Mouse (Mus musculus): Measurements from ENCODE around the gene Gpbar1. TPM values are rescaled to one million over a fixed set of nuclear protein-coding genes. Genes with fewer than 3 reads are reported as not detected.

Gpbar1 gene
- total RNA-seq, 2 experiments from 2014 or later: not detected

DNA sequence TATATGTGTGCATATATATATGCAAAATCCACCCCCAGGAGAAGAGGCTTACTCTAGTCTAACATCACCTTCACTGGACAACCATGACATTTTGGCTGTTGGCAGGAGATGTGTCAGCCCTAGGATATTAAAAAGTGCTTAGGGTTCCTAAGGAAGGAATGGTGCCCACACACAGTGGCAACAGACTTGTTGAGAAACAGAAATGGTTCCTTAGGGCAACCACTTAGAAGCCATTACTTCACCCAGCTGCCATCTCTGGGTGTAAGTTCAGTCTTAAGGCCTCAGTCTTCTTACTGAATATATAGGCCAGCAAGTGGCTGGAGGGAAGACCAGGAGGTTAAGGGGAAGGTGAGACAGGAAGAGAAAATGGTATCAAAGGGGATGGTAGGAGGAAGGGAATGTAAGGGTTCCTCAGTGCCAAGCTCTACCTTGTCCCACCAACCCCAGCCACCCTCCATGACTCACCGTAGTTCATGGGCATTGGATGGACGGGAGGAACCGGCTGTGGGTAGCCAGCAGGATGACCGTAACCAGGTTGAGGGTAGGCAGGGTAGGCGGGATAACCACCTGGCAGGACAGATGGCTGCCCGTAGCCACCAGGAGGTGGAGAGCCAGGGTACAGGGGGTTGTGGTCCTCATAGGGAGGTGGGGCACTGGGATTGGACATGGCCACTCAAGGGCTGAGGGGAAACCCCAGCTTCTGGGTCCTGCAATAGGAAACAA lies 16.5 kb downstream of the Gpbar1 start:
- no peak for ATAC-seq (ENCODE audit: poor library complexity, severe bottlenecking)

DNA sequence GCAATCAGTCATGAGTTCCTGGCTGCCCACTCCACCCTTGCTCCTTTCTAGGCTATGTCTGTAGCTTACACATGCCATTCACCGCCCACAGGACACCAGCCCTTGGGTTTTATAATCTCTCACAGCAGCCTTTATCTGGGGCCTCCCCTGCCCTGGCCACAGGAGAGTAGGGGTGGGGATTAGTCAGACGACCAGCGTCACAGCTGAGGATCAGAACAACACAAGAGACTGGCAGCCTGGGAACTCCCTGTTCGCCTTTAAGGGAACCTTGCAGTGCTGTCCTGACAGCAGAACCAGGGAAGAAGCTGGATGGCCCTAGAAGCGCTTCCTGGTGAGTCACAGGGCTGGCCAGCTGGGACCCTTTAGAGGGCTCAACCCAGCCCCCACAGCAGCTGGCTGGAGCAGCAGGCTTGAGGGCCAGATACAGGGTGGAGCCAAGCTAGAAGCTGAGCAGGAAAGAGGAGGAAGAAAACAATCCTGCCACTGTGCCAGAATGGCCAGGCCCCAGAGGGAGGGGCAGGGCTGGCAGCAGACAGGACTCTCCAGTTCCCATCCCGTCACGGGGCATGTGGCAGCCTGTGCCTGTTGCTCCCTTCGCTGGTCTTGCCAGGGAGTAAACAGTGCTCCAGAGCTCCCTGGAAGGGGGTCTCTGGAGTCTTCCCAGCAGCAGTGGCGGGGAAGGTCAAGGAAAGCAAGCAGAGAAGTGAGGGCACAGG lies 17.3 kb downstream of the Gpbar1 start:
- ATAC-seq (ENCODE audit: poor library complexity, severe bottlenecking): peak; percentile 65

DNA sequence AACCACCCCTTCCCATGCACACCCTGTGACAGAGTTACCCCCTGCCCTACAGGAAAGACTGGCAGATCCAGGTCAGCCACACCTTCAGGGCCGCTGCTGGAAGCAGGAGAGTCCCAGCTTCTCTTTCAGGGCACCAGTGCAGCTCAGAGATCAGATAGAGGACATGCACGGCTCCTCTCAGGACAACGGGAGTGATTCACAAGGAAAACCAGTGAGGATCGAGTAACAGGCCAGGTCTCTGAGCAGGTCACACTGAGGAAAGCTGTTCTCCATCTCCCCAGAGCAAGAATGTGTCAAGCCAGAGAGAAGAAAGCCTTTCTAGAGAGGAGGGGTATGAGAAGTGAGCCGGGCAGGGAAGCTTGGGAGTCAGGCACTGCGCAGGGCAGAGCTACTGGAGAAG lies 18.1 kb downstream of the Gpbar1 start:
- ATAC-seq (ENCODE audit: poor library complexity, severe bottlenecking): no peak

DNA sequence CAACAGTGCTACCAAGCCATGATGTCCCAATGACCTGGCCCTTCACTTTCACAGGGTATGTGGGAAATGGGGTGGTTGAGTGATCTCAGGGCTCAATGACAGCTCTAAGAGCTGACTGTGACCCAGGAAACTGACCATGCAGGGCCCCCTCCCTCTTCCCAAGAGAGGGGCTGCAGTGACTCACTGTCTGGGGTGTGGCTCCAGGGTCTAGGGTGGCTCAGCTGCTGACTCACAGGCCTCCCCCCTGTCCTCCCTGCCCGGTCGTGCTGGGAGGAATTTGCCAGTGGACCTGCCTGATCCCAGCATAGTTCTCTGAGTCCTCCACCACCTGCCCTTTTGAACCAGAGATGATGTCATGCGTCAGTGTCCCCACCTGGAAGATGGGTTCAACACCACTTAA lies 18.9 kb downstream of the Gpbar1 start:
- ATAC-seq (ENCODE audit: poor library complexity, severe bottlenecking): no peak

DNA sequence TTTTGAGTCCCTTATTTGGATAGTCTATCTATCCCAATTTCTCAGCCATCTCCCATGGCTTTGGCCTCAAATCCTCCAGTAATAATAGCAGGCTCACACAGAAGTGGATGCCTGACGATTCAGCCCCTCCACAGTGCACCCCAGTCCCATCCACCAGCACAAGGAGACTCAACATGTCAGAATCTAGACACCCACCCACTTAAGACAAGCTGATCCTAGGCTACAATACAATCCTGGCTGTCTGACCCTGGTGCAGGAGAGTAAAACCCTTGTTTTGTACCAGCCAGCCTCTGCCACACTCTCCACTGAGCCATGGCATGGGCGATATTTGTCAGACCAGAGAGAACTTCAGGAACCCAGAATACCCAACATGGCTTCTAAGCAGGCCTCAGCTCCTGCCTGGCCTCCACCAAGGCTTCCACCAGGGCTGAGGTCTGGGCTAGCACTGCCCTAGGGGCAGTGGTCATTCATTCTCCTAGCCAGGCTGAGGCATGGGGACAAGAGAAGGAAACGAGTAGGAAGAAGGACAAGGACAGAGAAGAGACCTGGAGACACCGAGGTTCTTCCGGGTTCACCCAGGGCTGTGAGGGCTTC lies 19.9 kb downstream of the Gpbar1 start:
- no peak for ATAC-seq (ENCODE audit: poor library complexity, severe bottlenecking)

DNA sequence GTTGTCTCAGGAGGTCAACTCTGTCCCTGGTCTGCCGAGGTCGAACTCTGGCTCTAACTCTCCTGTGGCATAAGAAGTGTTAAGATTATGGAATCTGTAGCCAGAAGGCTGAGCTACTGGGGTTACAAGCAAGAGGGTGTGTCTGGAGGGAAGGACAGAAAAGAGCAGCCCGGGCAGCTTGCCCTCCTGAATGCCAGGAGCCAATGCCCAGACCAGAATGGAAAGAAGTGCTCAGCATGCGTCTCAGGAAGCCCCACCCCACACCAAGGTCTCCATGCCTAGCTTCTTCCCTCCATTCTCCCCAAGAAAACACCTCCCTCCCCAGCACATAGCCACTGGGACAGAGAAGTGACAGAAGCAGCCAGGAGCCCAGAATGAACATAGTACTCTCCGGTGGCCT lies 20.6 kb downstream of the Gpbar1 start:
- no peak for ATAC-seq (ENCODE audit: poor library complexity, severe bottlenecking)

DNA sequence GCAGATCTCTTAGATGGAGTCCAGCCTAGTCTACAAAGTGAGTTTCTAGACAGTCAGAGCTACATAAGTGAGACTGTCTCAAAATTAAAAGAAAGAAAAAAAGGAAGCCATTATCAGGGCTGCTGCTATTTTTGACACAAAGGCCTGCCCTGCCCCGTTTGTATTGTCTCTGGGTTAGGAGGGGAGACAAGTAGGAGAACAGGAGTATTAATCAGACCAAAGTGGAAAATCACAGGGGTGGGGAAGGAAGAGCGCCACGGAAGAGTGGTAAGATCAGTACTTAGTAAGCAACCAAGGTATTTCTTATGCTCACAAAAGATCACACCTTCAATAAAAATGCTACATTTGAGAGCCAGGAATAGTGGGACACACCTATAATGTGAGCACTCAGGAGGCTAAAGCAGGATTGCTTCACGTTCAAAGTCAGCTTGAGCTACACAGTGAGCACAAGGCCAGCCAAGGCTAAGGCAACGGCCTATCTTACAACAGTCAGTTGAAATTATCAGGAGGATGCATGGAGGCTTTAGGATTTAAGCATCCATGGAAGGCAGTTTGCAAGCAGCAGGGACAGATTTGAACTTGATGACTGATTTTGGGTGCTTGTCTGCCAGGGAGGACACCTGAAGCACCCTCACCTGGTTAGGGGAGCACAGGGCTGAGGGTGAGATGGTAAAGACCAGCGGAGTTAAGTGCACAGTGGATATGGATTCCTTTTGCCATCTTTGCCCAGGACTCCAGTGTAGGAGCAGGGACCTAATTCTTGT lies 22.2 kb downstream of the Gpbar1 start:
- no peak for ATAC-seq (ENCODE audit: poor library complexity, severe bottlenecking)

DNA sequence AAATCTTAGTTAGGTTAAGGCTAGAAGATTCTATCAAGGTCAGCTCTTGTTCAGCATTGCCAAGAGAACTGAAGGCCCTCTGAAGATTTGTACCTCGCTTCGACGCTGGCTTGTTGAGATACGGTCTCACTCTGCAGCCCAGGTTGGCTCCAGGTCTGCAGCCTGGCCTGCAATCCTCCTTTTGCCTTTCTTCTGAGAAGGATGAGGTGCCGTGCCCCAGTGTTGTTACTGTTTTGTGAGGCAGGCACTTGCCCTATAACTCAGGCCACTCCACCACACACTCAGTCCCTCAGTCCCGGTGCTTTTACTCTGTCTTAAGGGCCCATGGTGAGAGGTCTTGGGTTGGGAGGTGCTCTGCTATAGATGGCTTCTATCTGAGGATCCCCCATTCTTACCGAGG lies 23.9 kb downstream of the Gpbar1 start:
- ATAC-seq (ENCODE audit: poor library complexity, severe bottlenecking): no peak

DNA sequence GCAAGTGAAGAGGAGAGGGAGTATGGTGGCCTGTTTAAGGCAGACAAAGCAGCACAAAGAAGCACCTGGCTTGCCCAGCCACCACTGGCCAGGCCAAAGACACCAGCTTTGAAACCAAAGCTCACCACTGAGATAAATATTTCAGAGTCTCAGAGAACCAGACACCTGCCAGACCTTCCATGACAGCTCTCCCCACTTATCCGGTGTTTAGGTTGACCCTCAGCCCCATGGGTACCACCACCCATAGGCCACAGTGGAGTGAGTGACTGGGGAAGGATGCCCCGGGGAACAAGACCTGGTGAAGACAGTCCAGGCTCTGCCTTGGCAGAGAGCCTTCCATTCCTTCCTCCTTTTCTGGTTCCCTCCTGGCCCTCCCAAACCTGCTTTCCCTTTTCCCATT lies 24.5 kb downstream of the Gpbar1 start:
- no peak for ATAC-seq (ENCODE audit: poor library complexity, severe bottlenecking)

DNA sequence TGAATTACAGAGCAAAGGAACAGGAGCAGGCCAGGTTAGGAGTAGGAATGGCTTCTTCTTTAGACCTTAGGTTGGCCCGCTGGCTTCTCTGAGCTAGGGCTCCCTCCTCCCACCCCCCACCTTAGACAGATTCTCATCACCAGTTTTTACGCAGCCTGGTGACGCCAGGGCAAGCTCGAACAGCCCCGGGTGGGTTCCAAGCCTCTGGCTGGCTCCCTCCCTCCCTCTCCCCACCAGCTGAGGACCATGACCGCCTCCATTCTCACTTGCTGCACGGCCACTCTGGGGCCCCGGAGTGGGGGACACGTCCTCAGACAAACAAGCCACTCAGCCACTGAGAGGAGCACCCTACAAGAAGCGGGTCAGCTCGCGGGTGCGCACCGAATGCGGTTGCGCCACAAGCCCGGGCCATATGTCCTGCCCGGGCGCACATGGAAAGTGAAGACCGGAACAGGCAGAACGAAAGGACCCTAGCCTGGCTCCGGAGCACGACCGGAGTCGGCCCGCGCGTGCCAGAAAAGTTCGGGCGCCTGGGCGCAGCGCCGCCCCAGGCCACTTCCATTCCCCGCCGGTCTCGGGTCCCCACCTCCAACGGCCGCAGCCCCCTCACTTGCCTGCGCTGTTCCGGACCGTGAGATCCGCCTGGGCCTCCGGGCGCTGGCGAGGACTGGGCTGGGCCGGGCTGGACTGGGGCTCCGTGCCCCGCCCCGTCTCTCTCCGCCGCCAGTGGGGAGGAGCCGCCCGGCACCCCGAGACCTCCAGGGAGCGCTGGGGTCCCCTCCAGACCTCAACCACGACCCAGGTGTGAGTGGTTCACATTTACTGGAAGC lies 25.4 kb downstream of the Gpbar1 start:
- peak; percentile 92 for ATAC-seq (ENCODE audit: poor library complexity, severe bottlenecking)

DNA sequence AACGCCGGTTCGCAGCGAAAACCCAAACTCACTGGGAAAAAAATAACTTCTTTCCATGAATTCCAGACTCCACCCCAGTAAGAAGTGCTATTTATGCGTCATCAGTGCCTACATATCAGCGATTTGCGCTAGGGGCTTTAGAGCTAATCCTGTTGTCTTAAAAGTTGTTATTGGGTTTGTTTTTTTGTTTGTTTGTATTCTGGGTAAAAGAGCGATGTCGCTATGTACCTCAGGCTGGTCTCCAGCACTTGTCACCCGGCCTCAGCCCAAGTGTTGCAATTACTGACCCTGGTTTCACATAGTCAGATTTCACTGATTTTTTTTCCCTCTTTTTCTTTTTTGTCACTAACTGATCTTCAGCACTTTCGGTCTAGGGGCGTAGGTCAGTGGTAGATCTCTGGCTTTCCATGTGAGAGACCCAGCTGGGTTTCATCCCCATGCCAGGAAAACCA lies 26.0 kb downstream of the Gpbar1 start:
- ATAC-seq (ENCODE audit: poor library complexity, severe bottlenecking): peak; percentile 22; the same call in 1 of the 2 replicates

DNA sequence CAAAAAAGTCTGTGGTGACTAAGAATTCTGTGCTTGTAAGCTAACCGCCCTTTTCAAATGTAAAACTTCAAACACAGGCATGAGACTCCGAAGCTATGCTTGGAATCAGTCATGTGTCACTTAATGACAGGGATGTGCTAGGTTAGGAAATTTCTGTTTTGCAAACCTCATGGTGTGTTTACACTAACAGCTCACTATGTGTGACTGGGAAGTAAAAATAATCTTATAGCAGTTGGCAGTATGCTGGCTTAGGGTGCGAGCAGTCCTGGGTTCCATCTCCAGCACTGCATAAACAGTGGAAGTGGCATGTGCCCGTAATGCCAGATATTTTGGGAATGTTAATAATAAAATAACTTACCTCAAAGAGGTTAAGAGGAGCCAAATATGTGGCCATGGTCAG lies 26.6 kb downstream of the Gpbar1 start:
- no peak for ATAC-seq (ENCODE audit: poor library complexity, severe bottlenecking)

DNA sequence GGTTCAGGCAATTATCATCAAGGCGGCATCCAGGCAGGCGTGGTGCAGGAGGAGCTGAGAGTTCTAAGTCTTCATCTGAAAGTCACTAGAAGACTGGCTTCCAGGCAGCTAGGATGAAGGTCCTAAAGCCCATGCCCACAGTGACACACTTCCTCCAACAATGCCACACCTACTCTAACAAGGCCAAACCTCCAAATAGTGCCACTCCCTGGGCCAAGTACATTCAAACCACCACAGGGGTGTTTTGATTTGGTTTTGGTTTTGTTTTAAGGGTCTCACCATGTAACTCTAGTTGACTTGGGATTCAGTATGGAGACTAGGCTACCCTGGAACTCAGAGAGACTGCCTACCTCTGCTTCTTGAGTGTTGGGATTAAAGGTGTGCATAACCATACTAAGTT lies 27.2 kb downstream of the Gpbar1 start, which contains the start of gene Tmbim1:
Tmbim1 (minus strand) TSS at position 101 of the 400 bp plus-strand sequence.
- no peak for ATAC-seq (ENCODE audit: poor library complexity, severe bottlenecking)

DNA sequence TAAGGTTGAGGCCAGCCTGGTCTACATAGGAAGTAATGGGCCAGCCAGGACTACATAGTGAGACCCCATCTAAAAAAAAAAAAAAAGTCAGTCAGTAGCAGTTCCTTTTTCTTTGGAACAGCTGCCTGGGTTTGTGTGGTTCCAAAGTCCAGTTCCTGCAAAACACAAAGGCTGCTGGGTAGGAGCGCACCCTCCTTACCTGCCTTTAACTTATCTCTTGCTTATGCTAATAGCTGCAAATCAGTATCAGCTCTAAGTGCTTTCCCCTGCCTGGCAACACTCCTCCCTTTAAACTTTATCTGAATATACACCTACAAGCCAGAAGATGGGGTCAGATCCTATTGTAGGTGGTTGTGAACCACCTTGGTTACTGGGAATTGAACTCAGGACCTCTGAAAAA lies 28.8 kb downstream of the Gpbar1 start:
- ATAC-seq (ENCODE audit: poor library complexity, severe bottlenecking): no peak

DNA sequence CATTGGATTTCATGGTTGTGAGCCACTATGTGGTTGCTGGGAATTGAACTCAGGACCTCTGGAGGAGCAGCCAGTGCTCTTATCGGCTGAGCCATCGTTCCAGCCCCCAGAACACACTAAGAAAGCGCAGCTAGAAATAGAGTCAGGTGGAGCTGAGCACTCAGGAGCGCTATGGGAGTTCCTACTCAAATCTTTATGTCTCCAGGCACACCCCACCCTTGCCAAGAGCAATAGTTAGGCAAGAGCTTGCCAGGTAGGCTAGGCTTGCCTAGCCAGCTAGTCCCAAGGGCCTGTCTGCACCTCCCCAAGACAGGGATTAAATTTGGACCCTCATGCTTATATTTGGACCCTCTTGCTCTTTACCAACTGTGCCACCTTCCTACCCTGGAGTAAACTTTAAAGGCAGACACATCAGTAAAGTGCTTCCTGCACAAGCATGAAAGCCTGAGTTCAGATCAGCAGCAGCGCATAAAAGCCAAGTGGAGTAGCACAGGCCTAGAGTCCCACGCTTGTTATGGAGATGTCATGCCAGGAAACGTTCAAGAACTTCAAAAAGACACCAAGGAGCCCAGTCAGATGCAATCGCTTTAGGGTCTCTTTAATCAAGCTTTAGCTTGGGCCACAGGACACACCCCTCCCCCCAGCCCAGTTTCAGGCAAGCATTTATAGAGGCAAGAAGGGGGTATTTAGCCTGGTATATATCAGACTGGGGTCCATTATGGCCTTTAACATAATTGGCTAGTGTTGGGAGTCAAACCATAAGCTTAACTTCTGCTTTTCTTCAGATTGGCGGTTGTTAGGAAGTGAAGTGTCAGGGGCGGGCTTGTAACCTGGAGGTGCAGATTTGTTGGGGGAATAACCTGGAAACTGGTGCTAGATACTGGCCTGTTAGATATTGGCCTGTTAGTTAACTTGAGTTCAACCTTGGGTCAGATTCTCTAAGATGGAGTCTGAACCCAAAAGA lies 29.9 kb downstream of the Gpbar1 start:
- no peak for ATAC-seq (ENCODE audit: poor library complexity, severe bottlenecking)

DNA sequence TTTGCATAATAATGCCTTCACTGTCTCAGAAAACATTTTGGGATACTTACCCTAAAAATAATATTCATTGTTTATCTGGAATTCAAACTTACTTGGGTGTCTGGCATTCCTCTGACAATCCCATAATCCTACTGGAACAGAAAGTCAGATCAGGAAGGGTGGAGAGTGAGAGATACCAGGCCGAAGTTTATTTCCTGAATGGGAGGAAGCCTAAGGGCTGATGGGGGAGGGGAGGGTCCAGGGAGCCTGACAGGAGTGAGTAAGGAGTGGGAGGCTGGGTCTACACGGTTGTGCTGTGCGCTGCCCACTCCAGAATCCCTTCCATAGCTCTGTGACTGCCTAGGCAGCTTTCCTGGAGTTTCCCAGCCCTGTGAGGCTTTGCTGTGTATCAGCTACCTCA lies 31.4 kb downstream of the Gpbar1 start:
- ATAC-seq (ENCODE audit: poor library complexity, severe bottlenecking): no peak

DNA sequence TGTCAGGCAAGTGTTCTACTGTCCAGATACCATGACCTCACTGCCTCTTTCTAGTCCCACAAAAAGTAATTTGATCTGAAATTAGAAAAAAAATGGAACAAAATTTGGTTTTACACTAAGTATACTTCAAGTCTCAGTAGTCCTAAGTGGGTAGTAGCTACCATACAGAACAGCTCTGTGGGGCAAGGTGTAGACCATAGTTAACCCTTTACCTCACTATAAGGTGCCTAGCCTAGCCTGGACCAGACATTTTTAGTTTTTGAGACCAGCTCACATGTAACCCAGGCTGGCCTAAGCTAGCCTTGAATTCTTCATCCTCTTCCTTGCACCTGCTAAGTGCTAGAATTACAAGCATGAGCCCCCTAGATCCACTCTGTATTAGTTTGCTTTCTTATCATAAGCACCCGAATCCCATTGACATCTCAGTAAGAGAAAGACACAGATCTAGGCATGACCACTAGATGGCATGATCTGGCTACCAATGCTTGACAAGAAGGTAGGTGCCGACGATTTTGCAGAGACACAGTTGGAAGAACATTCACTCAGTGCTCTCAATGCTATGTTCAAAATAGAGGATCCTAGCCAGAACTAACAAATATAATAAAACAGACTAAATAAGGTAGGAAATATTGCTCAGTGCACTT lies 34.8 kb downstream of the Gpbar1 start:
- peak; percentile 89 for ATAC-seq (ENCODE audit: poor library complexity, severe bottlenecking)

DNA sequence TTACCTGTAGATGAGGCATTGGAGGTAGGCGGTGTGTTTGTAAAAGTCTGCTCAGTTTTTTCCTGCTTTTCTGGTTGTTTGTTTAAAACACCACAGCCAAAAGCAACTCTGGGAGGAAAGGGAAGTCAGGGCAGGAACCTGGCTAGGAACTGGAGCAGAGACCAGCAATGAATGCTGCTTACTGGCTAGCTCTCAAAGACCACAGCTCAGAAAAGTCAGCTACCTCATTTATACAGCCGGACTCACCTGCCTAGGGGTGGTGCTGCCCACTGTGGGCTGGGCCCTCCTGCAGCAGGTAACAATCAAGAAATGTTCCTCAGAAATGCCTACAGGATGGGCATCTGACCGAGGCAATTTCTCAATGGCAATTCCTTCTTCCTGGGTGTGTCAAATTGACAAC lies 36.4 kb downstream of the Gpbar1 start:
- ATAC-seq (ENCODE audit: poor library complexity, severe bottlenecking): no peak

Data from megakaryocyte, adult 5-6 weeks (primary cell).